Mouse (Mus musculus) T-cell, adult 2 months (primary cell): ENCODE data around the gene Gnl1.
"Not testable (repeated sequence)": the region's sequence is repeated elsewhere in the genome, so short reads cannot be mapped to it uniquely, and the experiment has no call there.

Experiments used
- DNase-seq: peaks from one replicate; pipeline ENCODE4 v3.0.0; 2022; ENCODE audit warnings: low spot score

The Gnl1 gene

DNA sequence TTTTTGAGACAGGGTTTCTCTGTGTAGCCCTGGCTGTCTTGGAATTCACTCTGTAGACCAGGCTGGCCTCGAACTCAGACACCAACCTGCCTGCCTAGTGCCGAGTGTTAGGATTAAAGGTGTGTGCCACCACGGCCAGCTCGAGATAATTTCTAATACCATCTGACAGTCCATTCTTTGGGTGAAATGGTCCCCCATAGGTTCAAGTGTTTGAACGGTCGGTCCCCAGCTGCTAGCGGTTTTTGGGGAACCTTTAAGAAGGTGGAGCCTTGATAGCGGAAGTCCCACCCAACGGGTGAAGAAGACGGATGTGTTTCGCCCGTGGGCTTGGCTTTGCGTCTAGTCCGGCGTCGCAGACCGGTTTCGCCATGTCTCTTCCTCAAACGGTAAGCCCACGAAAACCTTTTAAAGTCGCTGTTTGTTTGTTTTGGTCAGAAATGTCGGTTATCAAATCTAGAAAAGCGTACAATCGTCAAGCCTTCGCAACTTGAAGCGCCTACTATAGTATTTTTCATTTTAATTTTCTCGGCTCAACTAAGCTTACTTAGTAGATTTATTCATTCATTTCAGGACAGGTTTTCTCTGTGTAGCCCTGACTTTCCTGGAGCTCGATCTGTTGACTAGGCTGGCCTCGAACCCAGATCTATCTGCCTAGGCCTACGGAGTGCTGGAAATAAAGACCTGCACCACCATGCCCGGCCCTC is 14.7 kb downstream of the Gnl1 start:
- peak; percentile 60 for DNase-seq

DNA sequence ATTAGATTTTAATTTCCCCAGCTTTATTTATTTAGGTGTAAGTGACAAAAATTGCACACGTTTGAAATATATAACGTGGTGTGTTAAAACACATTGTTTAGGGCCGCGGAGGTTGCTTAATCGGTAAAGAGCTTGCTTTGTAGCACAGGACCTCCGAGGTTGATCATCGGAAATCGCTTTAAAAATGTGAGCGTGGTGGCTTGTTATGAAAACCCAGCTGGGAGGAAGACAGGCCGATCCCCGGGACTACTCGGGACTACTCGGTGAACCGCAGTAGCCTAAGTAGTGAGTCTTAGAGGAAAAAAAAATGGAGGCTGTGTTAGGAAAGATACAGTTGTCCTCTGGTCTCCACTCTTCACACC is 15.2 kb downstream of the Gnl1 start:
- DNase-seq = peak; percentile 28

GRCm38 (mm10) chr17:35996949-35997348 is 17.3 kb downstream of the Gnl1 start:
- DNase-seq = peak; percentile 97

GRCm38 (mm10) chr17:35997713-35998510 is 18.3 kb downstream of the Gnl1 start:
- DNase-seq = peak; percentile 40

DNA sequence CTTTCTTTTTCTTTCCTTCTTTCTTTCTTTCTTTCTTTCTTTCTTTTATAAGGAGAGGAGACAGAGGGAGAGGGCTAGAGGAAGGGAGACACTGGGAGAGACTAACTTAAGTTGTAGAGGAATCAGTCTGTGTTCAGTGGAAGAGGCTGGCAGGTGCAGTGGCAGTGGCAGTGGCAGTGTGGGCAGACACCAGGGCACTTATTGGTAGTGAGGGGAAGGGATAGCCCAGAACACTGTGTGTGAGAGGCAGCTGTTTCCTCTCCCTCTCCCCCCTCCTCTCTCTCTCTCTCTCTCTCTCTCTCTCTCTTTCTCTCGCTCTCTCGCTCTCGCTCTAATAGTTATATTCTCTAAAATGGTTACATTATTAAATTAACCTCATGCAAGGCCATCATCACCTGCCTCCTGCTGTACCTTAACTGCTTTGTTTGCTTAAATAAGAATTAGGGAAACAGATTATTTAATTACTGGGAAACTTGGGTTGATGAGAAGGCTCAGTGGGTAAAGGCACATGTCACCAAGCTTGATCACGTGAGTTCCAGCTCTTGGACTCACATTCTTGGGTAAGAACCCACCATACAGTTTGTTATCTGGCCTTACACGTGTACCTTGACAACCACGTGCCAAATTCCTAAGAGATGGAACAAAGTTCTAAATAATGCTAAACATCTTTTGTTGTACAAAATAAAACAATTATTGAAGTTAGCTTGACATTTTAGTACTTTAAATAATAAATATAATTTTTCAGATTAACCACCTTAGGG is 19.1 kb downstream of the Gnl1 start:
- no peak for DNase-seq

GRCm38 (mm10) chr17:35999356-35999755 is 19.7 kb downstream of the Gnl1 start:
- DNase-seq = peak; percentile 88

- DNase-seq = no peak
These were observed 20.7 kb downstream of the Gnl1 start for GRCm38 (mm10) chr17:36000349-36000748.

DNA sequence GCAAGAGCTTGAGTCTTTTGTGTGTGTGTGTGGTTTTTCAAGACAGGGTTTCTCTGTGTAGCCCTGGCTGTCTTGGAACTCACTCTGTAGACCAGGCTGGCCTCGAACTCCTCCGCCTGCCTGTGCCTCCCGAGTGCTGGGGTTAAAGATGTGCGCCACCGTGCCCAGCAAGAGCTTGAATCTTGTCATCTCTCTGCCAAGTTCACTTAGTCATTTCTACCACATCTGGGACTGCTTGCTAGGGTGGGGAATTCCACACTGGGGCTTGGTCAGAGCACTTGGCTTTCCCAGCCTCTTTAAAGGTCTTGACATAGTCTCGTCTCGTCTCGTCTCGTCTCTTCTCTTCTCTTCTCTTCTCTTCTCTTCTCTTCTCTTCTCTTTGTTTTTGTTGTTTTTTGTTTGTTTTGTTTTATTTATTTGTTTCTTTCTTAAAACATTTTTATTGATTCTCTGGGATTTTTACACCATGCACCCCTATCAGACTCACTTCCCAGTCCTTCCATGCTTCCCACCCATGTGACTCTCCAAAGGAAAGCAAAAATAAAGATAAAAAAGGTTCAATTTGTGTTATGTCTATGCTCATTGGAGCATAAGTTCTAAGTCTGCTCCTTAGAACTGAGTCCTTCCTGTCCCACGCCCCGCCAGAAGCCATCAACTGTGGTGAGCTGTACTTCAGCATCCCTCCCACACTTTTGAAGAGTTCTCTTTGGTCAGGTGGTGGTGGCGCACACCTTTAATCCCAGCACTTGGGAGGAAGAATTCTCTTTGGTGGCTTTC is 21.7 kb downstream of the Gnl1 start:
- DNase-seq = peak; percentile 62

GRCm38 (mm10) chr17:36001966-36002365 is 22.3 kb downstream of the Gnl1 start:
- DNase-seq = peak; percentile 41

GRCm38 (mm10) chr17:36003331-36003730 is 23.7 kb downstream of the Gnl1 start:
- no peak for DNase-seq

DNA sequence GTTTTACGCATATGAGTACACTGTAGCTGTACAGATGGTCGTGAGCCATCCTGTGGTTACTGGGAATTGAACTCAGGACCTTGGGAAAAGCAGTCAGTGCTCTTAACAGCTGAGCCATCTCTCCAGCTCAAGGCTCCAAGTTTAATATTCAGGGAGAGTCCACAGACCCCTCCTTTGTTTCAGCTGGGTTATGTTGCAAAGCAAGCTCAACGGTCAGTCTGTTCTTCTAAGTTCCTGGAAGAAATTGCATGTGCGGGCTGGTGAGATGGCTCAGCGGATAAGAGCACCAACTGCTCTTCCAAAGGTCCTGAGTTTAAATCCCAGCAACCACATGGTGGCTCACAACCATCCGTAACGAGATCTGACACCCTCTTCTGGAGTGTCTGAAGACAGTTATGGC is 24.8 kb downstream of the Gnl1 start:
- DNase-seq = not testable (repeated sequence)

DNA sequence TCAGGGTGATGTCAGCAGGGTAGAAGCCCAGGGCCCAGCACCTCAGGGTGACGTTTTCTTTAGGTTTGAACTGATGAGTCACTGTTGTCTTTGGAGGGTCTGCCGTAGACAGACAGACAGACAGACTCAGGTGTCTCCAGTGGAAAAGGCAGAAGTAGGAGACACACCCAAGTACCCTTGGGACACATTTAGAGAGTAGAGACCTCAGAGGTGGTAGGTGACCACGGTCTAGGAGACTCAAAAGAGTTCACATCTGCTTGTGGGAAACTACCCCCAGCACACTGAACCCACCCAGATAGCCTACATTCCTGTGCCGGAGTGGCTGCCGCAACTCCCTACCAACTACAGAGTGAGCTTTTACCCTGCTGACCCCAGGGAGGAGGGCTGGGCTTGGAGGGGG is 35.3 kb downstream of the Gnl1 start:
- DNase-seq = no peak

GRCm38 (mm10) chr17:36017046-36017445 is 37.4 kb downstream of the Gnl1 start:
- no peak for DNase-seq

DNA sequence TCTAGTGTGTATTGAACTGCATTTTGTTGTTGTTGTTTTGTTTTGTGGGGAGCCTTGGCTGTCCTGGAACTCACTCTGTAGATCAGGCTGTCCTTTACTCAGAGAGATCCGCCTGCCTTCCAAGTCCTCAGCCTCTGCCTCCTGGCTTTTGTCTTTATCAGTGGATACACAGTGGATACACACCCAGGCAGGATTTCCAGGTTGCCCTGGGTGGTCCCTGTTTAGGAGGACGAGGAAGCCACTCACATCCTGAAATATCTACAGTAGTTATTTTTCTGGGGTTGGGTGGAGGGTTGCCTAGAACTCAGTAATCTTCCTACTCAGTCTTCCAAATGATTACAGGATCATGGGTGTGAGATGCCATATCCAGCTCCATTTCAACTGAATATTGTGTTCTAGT is 39.3 kb downstream of the Gnl1 start:
- DNase-seq = no peak

DNA sequence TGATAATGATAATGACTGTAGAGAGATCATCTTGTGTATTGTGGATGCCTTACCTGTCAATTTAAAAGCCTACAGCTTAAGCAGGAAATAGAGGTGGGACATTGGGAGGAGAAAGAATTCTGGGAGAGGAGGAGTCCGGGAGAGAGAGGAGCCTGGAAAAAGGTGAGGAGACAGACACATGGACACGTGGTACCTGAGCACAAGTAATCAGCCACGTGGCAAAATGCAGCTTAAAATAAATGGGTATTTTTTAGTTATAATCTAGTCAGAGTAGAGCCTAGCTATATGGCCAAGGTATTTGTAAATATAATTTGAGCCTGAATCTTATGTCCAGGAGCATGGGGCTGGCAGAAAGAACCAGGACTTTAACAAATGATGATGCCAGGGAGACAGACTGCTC is 39.9 kb downstream of the Gnl1 start:
- DNase-seq = no peak

DNA sequence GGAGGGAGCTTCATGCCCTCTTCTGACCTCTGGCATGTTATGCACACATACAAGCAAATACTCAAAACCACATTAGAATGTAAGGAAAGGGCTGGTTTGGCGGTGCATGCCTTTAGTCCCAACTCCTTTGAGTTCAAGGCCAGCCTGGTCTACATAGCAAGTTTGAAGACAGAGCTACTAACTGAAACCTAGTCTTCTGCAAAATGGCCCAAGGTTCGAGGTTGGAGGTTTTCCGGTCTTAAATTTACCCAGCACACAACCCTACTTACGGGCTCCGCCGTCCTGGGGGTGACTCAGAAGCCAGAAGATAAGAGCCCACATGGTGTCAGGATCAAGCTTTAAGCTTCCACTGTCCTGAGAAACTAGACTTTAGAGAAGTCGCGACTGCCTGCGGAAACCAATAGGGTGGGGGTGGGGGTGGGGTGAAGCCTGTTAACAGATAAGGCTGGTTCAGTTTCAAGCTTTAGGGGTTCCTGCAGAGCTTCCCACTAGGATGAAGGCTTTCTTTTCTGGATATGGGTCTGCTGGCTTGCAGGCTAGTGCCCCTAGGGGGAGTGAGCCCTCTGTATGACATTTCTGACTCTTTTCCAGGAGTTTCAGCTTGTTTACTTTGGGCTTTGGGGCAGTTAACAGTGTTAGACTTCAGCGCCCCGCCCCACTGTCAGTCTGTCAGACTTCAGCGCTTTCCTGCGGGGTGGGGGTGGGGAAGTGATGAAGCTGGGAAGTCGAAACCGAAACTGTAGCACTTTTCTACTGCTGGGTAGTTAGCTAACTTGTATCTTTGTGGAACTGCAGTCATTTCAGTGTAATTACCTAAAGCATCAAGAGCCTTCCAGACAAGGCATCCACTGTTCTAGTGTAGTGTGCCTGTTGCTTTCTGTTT is 40.8 kb downstream of the Gnl1 start, which contains the start of gene H2-T24:
H2-T24 (minus strand) TSS at position 370 of the 883 bp plus-strand sequence.
- peak; percentile 83 for DNase-seq

DNA sequence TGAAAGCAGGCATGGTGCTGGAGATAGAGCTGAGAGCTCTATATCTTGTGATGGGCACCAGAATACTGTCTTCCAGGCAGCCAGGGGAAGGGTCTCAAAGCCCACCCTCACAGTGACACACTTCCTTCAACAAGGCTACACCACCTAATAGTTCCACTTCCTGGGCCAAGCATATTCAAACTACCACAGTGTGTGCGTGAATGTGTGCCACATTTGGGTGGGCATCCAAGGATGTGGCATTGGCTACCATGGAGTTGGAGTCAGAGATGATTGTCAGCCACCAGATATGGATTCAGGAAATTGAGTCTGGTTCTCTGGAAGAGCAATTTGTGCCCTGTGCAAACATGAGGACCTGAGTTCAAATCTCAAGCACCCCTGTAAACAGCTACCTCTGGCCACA is 41.7 kb downstream of the Gnl1 start:
- no peak for DNase-seq

DNA sequence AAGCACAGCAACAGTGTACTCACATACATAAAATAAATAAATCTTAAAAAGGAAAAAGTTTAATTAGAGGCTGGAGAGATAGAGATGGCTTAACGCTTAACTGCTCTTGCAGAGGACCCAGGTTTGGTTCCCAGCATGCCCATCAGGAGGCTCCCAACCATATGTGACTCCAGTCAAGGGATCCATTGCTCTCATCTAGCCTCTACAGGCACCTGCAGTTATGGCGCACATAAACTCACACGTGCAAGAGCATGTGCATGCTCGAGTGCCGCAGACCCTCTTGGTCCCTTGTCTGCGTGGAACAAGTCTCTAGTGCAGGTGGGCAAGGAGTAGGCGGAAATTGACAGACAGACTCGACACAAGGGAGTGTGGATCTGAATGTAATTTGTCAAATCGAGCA is 42.4 kb downstream of the Gnl1 start:
- no peak for DNase-seq

DNA sequence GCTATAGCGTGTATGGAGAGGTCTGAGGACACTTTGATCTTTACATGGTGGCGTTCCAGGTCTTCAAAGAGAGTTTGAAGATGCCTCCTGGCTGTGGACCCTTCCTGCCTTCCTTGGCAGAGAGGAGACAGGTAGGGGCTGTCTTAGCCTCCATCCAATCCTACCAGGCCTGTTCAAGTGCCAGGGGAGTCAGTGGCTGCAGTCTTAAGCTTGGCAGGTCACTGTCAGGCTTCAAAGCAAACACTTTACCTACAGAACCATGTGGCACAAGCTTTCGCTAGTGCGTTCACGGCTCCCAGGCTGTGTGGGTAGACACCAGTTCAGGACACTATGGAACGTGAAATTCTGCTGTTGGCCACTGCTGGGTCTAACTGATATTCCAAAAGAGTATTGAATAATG is 43.3 kb downstream of the Gnl1 start:
- DNase-seq = no peak

DNA sequence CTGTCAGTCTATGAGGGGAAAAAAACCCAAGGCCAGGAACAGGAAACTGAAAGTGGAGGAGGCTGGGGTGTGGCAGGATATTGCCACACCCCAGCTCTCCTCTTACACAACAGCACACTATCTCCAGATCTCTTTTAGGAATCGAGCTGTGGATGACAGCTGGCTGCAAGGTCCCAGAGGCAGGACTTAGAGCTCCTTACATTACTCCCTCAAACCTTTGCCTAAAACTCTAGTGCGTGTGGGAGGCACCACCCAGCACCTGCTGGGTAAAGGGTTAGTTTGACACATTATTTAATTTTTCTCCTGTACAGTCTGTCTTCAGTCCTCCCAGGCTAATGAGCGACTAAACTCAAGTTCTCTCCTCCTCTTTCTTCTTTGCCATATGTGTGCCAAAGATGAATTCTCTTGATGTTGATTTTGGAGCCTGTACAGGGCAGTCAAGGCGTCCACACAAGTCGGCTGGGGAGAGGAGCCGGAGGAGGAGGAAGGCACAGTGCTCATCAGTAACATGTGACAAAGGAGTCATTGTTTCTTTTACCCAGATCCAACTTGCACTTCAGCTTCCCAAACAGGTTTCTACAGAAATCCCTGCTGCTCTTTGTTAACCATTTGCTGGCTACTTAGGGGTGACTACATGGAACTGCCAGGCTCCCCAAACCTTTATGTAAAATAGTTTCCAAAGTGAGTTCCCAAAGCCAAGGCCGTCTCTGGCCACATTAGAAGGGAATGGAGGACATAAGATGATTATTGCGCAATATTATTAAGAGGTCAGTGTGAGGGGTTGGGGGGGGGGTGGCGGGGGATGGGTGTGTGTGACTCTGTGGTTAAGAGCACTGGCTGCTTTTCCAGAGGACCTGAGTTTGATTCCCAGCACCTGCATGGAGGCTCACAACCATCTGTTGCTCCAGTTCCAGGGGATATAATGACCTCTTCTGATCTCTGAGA is 44.3 kb downstream of the Gnl1 start:
- peak; percentile 36 for DNase-seq
